Mouse (Mus musculus): ENCODE results near the gene Ddx46. TPM values are rescaled to one million over a fixed set of nuclear protein-coding genes. Genes with fewer than 3 reads are reported as not detected.

The Ddx46 gene
- polyA plus RNA-seq, 1 experiment = 10.4 TPM

- no peak overlapping the region for H3K4me3 ChIP-seq (ENCODE audit: extremely low read depth, insufficient read depth, insufficient read length)
Measured at GRCm38 (mm10) chr13:55715908-55716510, 81.2 kb downstream of the Ddx46 start.

GRCm38 (mm10) chr13:55721516-55721915, 86.7 kb downstream of the Ddx46 start:
- no peak for DNase-seq (ENCODE audit: low read depth in 1 of 2, low spot score in 2 of 2)
- Histone ChIP-seq H3K27me3 (ENCODE audit: control insufficient read depth, insufficient read depth, low read length) (no peaks in the 10 kb centered on the region), H3K36me3 (ENCODE audit: control insufficient read depth, insufficient read depth, low read length) (peaks cover 13% of the 10 kb centered on the region), H3K4me1 (ENCODE audit: control insufficient read depth, insufficient read depth, insufficient read length) (no peaks in the 10 kb centered on the region), H3K4me3 (ENCODE audit: extremely low read depth, insufficient read depth, insufficient read length) (no peak overlapping the region), H3K27ac (ENCODE audit: insufficient read depth, low read length) (no peak overlapping the region)
- WGBS = 89% methylated on average over 8 of the region's 8 CpGs
- TF ChIP-seq CTCF (IDR thresholded peaks at IDR 0.05; ENCODE audit: extremely low read depth, insufficient read depth, insufficient read length, insufficient replicate concordance) (no peak), POLR2A (IDR thresholded peaks at IDR 0.05; ENCODE audit: low read depth, low read length) (no peak)

More at GRCm38 (mm10) chr13:55715908-55716510, 81.2 kb downstream of the Ddx46 start:
- 74% methylated on average over 7 of the region's 7 CpGs for WGBS
- DNase-seq (ENCODE audit: low read depth in 1 of 2, low spot score in 2 of 2) = no peak
- H3K36me3 ChIP-seq (ENCODE audit: control insufficient read depth, insufficient read depth, low read length) = peaks cover 7% of the 10 kb centered on the region
- H3K27ac ChIP-seq (ENCODE audit: insufficient read depth, low read length) = no peak overlapping the region
- no peaks in the 10 kb centered on the region for H3K4me1 ChIP-seq (ENCODE audit: control insufficient read depth, insufficient read depth, insufficient read length)
- H3K27me3 ChIP-seq (ENCODE audit: control insufficient read depth, insufficient read depth, low read length) = no peaks in the 10 kb centered on the region
- TF ChIP-seq POLR2A (IDR thresholded peaks at IDR 0.05; ENCODE audit: low read depth, low read length) (no peak), CTCF (IDR thresholded peaks at IDR 0.05; ENCODE audit: extremely low read depth, insufficient read depth, insufficient read length, insufficient replicate concordance) (no peak)

- Histone ChIP-seq H3K4me1 (ENCODE audit: control insufficient read depth, insufficient read depth, insufficient read length) (no peaks in the 10 kb centered on the region), H3K4me3 (ENCODE audit: extremely low read depth, insufficient read depth, insufficient read length) (no peak overlapping the region), H3K27ac (ENCODE audit: insufficient read depth, low read length) (no peak overlapping the region), H3K36me3 (ENCODE audit: control insufficient read depth, insufficient read depth, low read length) (peaks cover 13% of the 10 kb centered on the region), H3K27me3 (ENCODE audit: control insufficient read depth, insufficient read depth, low read length) (no peaks in the 10 kb centered on the region)
- 94% methylated on average over 2 of the region's 2 CpGs for WGBS
- TF ChIP-seq CTCF (IDR thresholded peaks at IDR 0.05; ENCODE audit: extremely low read depth, insufficient read depth, insufficient read length, insufficient replicate concordance) (no peak), POLR2A (IDR thresholded peaks at IDR 0.05; ENCODE audit: low read depth, low read length) (no peak)
- no peak for DNase-seq (ENCODE audit: low read depth in 1 of 2, low spot score in 2 of 2)
Measured at GRCm38 (mm10) chr13:55721995-55722394, 87.2 kb downstream of the Ddx46 start.

- no peaks in the 10 kb centered on the region for H3K27me3 ChIP-seq (ENCODE audit: control insufficient read depth, insufficient read depth, low read length)
- DNase-seq (ENCODE audit: low read depth in 1 of 2, low spot score in 2 of 2) = no peak
- peak overlapping the region; percentile 76 for H3K4me3 ChIP-seq (ENCODE audit: extremely low read depth, insufficient read depth, insufficient read length)
- no peak for TF ChIP-seq CTCF (IDR thresholded peaks at IDR 0.05; ENCODE audit: extremely low read depth, insufficient read depth, insufficient read length, insufficient replicate concordance)
- no peak for TF ChIP-seq POLR2A (IDR thresholded peaks at IDR 0.05; ENCODE audit: low read depth, low read length)
- H3K36me3 ChIP-seq (ENCODE audit: control insufficient read depth, insufficient read depth, low read length) = peaks cover 4% of the 10 kb centered on the region; the same call in 1 of the 2 replicates
- WGBS = 2% methylated on average over 4 of the region's 4 CpGs
- H3K27ac ChIP-seq (ENCODE audit: insufficient read depth, low read length) = peak overlapping the region; percentile 93
- H3K4me1 ChIP-seq (ENCODE audit: control insufficient read depth, insufficient read depth, insufficient read length) = no peaks in the 10 kb centered on the region
Measured at GRCm38 (mm10) chr13:55726598-55727119, 91.8 kb downstream of the Ddx46 start.

- TF ChIP-seq CTCF (IDR thresholded peaks at IDR 0.05; ENCODE audit: extremely low read depth, insufficient read depth, insufficient read length, insufficient replicate concordance) = no peak
- TF ChIP-seq POLR2A (IDR thresholded peaks at IDR 0.05; ENCODE audit: low read depth, low read length) = peak; percentile 42
- peak within 1 kb of the TSS; percentile 93 for H3K27ac ChIP-seq (ENCODE audit: insufficient read depth, low read length)
- WGBS = under 1% methylated on average over 73 of the region's 73 CpGs
- H3K4me3 ChIP-seq (ENCODE audit: extremely low read depth, insufficient read depth, insufficient read length) = peak within 1 kb of the TSS; percentile 76
- peaks cover 2% of the 10 kb centered on the region; the same call in 1 of the 2 replicates for H3K36me3 ChIP-seq (ENCODE audit: control insufficient read depth, insufficient read depth, low read length)
- DNase-seq (ENCODE audit: low read depth in 1 of 2, low spot score in 2 of 2) = peak; percentile 67 to 89
- no peaks in the 10 kb centered on the region for H3K27me3 ChIP-seq (ENCODE audit: control insufficient read depth, insufficient read depth, low read length)
- H3K4me1 ChIP-seq (ENCODE audit: control insufficient read depth, insufficient read depth, insufficient read length) = no peaks in the 10 kb centered on the region
Measured at GRCm38 (mm10) chr13:55727120-55727838, 92.5 kb downstream of the Ddx46 start, which contains the start of gene Pcbd2. TSS of gene Pcbd2 (plus strand) at chr13:55727368.

- Histone ChIP-seq H3K27ac (ENCODE audit: insufficient read depth, low read length) (peak overlapping the region; percentile 93), H3K4me3 (ENCODE audit: extremely low read depth, insufficient read depth, insufficient read length) (peak overlapping the region; percentile 76), H3K27me3 (ENCODE audit: control insufficient read depth, insufficient read depth, low read length) (no peaks in the 10 kb centered on the region), H3K36me3 (ENCODE audit: control insufficient read depth, insufficient read depth, low read length) (peaks cover 2% of the 10 kb centered on the region; the same call in 1 of the 2 replicates), H3K4me1 (ENCODE audit: control insufficient read depth, insufficient read depth, insufficient read length) (no peaks in the 10 kb centered on the region)
- peak; percentile 64 to 78 for DNase-seq (ENCODE audit: low read depth in 1 of 2, low spot score in 2 of 2)
- WGBS = under 1% methylated on average over 19 of the region's 19 CpGs
- peak; percentile 19; the same call in 1 of the 2 replicates for TF ChIP-seq CTCF (IDR thresholded peaks at IDR 0.05; ENCODE audit: extremely low read depth, insufficient read depth, insufficient read length, insufficient replicate concordance)
- peak; percentile 23; the same call in 1 of the 2 replicates for TF ChIP-seq POLR2A (IDR thresholded peaks at IDR 0.05; ENCODE audit: low read depth, low read length)
Measured at GRCm38 (mm10) chr13:55727839-55728238, 93.0 kb downstream of the Ddx46 start.
